Mouse (Mus musculus) forebrain, embryonic 10.5 days (tissue): ENCODE data around the gene Ubac2. TPM values are rescaled to one million over a fixed set of nuclear protein-coding genes. Genes with fewer than 3 reads are reported as not detected.
"Not testable (repeated sequence)": the region's sequence is repeated elsewhere in the genome, so short reads cannot be mapped to it uniquely, and the experiment has no call there.

Experiments used
- DNase-seq: peaks from one replicate; pipeline ENCODE4 v3.0.0-alpha.2; 2017; ENCODE audit warnings: low spot score; ENCODE audit errors: extremely low spot score
- H3K27ac ChIP-seq: fragments of 300-500 bp; sonication (generic); 2 replicates; pipeline ENCODE4 v1.5.1; 2016; ENCODE audit warnings: mild to moderate bottlenecking
- H3K27me3 ChIP-seq: fragments of 300-500 bp; sonication (generic); 2 replicates; pipeline ENCODE4 v1.6.1; 2016; ENCODE audit warnings: mild to moderate bottlenecking; ENCODE audit not compliant: poor library complexity, severe bottlenecking
- H3K36me3 ChIP-seq: fragments of 300-500 bp; sonication (generic); replicated peaks from 2 replicates; pipeline ENCODE4 v1.6.1; 2016; ENCODE audit warnings: mild to moderate bottlenecking, moderate library complexity
- H3K4me1 ChIP-seq: fragments of 300-500 bp; sonication (generic); 2 replicates; pipeline ENCODE4 v1.6.1; 2016
- H3K4me3 ChIP-seq: fragments of 300-500 bp; sonication (generic); 2 replicates; pipeline ENCODE4 v1.5.1; 2016; ENCODE audit warnings: mild to moderate bottlenecking, moderate library complexity
- H3K9me3 ChIP-seq: fragments of 300-500 bp; sonication (generic); 2 replicates; pipeline ENCODE4 v1.6.1; 2016; ENCODE audit warnings: mild to moderate bottlenecking, moderate library complexity
- WGBS: fragments of 180-500 bp; shearing (Covaris S2); methylation state at CpG from one replicate; pipeline ENCODE4 v1.1.7; 2016; 5-methylcytosine and 5-hydroxymethylcytosine counted together
- polyA plus RNA-seq: library from polyadenylated mRNA; unstranded; fragments of >200 nt; fragmentation: Nextera tagmentation; extraction: Ambion mirVana; gene quantifications from 2 replicates; pipeline ENCODE4 v1.2.1, GENCODE M21; 2016

The Ubac2 gene
- 80.7 and 83.1 TPM in 2 replicates for polyA plus RNA-seq

DNA sequence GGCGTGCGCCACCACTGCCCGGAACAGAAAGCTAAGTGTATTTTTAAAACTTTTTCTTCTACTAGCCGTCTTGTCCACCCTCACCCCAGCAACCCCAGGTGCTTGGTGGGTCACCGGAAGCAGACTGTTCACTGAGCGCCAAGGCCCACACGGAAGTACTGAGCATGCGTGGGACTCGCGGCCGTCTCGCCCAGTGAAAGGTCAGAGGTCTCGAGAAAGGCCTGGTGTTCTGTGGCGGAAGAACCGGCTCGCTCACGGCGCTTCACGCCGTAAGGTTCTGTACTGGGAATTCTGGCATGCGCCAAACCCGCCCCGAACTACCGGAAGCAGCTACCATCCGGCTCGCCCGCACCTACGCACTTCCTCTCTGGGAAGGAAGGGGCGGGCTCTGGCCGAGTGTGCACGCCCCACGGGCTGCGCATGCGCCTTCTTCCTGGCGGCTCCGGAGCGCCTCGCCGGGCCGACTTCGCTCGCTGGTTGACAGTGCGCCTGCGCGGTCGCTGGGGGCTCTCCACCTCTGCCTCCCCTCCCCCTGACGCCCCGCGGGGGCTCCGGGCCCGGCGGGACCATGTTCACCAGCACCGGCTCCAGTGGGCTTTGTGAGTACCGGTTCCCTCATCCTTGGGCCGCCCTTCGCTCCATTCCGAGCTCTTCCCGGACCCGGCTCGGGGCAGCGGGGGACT lies at the start of gene Ubac2:
Gene Ubac2, plus strand, starts transcription at position 445 of the 683 bp plus-strand sequence.
- DNase-seq = peak; percentile 96
- peak within 1 kb of the TSS; percentile 94 for H3K27ac ChIP-seq
- H3K9me3 ChIP-seq = no peaks in the 10 kb centered on the region
- H3K4me1 ChIP-seq = peaks cover 33% of the 10 kb centered on the region
- no peaks in the 10 kb centered on the region for H3K27me3 ChIP-seq
- peak within 1 kb of the TSS; percentile 94 for H3K4me3 ChIP-seq
- under 1% methylated on average over 61 of the region's 61 CpGs for WGBS
- H3K36me3 ChIP-seq = peaks cover 10% of the 10 kb centered on the region

DNA sequence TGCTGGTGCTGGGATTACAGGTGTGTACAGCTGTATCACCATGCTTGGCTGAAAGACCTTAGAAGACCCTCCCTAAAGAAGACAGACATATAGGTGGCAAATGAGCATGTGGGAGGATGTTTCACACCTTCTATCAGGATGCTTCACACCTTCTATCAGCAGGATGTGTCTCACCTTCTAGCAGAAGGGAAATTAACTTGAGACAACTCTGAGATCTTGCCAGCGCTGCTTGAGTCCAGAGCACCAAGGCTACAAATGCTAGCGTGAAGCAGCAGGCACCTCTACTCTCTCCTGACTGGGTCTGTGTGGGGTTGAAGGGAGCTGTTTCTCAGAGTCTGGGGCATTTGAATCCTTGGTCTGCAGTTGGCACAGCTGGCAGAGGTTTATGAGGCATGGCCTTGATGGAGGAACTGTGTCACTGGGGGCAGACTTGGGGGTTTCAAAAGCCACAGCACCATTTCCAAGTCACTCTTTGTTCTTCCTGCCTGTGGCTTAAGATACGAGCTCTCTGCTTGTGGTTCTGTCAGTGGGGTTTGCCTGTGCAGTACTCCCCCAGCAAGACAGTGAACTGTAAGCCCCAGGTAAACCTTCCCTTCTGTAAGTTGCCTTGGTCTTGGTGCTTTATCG lies 48.5 kb upstream of the Ubac2 start:
- H3K4me3 ChIP-seq = no peak overlapping the region
- H3K9me3 ChIP-seq = peaks cover 9% of the 10 kb centered on the region; the same call in 1 of the 2 replicates
- H3K27me3 ChIP-seq = no peaks in the 10 kb centered on the region
- 92% methylated on average over 4 of the region's 4 CpGs for WGBS
- H3K27ac ChIP-seq = no peak overlapping the region
- H3K4me1 ChIP-seq = 0 out of 2 replicates have a peak, but pooled peaks cover under 1% of the 10 kb centered on the region
- no peaks in the 10 kb centered on the region for H3K36me3 ChIP-seq
- no peak for DNase-seq

DNA sequence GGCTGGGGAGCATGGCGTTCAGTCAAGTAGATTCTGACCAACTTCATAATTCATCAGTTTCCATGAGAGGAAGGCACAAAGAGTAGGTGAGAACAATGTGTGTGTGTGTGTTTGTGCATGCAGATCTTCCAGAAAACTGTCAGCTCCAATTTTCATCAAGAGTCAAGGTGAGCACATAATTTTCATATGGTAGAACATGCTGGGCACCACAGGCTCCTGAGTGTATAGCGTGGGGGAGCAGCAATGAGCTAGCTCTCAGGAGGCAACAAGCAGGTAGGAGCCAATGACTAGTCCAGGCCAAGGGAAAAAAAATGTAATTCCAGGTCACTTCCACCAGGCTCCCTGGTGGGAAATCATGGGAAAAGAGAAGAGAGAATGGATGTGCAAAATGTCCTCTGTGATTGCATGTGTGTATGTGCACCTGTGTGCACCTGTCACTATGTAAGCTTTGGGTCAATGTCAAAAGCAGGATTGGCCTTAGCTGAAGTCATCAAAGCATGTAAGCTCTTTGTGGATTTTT lies 45.4 kb upstream of the Ubac2 start:
- Histone ChIP-seq H3K27ac (no peak overlapping the region), H3K4me3 (no peak overlapping the region), H3K4me1 (no peaks in the 10 kb centered on the region), H3K9me3 (peaks cover 26% of the 10 kb centered on the region), H3K36me3 (no peaks in the 10 kb centered on the region), H3K27me3 (no peaks in the 10 kb centered on the region)
- 95% methylated on average over 2 of the region's 2 CpGs for WGBS
- no peak for DNase-seq

DNA sequence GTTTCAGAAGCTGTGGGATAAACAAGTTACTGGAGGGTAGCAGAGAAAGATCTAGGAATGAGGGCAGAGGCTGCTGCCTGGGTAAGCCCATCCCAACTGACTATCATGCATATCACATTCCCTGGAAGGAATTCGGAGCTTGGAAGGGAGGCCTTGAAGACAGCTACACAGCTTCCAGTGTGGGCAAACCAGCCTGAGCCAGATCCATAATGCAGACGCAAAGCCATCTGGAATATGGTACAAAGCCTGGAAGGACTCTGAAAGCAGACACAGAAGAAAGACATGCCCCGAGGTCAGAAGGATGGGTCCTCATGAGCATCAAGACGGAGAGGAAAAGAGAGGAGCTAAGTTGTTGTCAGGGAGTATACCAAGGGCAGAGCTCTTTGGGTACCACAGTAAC lies 40.3 kb upstream of the Ubac2 start:
- Histone ChIP-seq H3K27ac (no peak overlapping the region), H3K4me3 (no peak overlapping the region), H3K27me3 (no peaks in the 10 kb centered on the region), H3K4me1 (no peaks in the 10 kb centered on the region), H3K9me3 (peaks cover 44% of the 10 kb centered on the region), H3K36me3 (no peaks in the 10 kb centered on the region)
- WGBS = 86% methylated on average over 4 of the region's 4 CpGs
- DNase-seq = no peak

GRCm38 (mm10) chr14:121840217-121840616 lies 38.2 kb upstream of the Ubac2 start:
- Histone ChIP-seq H3K4me3 (no peak overlapping the region), H3K27me3 (no peaks in the 10 kb centered on the region), H3K36me3 (no peaks in the 10 kb centered on the region), H3K9me3 (peaks cover 39% of the 10 kb centered on the region), H3K27ac (no peak overlapping the region), H3K4me1 (peaks cover 4% of the 10 kb centered on the region)
- WGBS = 91% methylated on average over 8 of the region's 8 CpGs
- no peak for DNase-seq

- Histone ChIP-seq H3K4me3 (no peak overlapping the region), H3K27me3 (no peaks in the 10 kb centered on the region), H3K4me1 (peaks cover 4% of the 10 kb centered on the region), H3K27ac (no peak overlapping the region), H3K9me3 (peaks cover 11% of the 10 kb centered on the region; the same call in 1 of the 2 replicates), H3K36me3 (no peaks in the 10 kb centered on the region)
- no peak for DNase-seq
- 70% methylated on average over 8 of the region's 8 CpGs for WGBS
These were observed 33.9 kb upstream of the Ubac2 start for GRCm38 (mm10) chr14:121844486-121844885.

GRCm38 (mm10) chr14:121851231-121851630 lies 27.2 kb upstream of the Ubac2 start:
- Histone ChIP-seq H3K9me3 (0 out of 2 replicates have a peak, but pooled peaks cover 4% of the 10 kb centered on the region), H3K4me3 (no peak overlapping the region), H3K4me1 (no peaks in the 10 kb centered on the region), H3K36me3 (no peaks in the 10 kb centered on the region), H3K27me3 (no peaks in the 10 kb centered on the region), H3K27ac (no peak overlapping the region)
- no peak for DNase-seq
- 93% methylated on average over 1 of the region's 1 CpGs for WGBS

DNA sequence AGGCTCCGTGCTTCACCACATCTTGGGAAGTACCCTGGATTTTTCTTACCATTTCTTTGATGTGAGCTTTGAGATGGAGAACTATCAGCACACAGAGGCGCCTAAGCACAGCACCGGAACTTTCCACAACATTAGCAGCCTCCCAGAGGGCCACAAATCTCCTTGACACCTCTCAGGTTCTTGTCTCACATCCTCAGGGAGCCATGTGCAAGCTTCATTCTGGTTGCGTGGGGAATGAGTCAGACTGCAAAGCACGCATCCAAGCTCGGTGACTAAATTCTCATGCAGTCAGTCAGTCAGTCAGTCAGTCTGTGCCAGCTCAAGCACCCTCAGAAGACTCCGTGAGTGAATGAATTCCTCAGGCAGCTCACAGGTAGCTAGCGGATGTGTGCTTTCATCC lies 25.9 kb upstream of the Ubac2 start:
- H3K36me3 ChIP-seq = no peaks in the 10 kb centered on the region
- 90% methylated on average over 8 of the region's 8 CpGs for WGBS
- no peak overlapping the region for H3K4me3 ChIP-seq
- 0 out of 2 replicates have a peak, but pooled peaks cover 4% of the 10 kb centered on the region for H3K9me3 ChIP-seq
- H3K27ac ChIP-seq = no peak overlapping the region
- H3K4me1 ChIP-seq = no peaks in the 10 kb centered on the region
- H3K27me3 ChIP-seq = no peaks in the 10 kb centered on the region
- no peak for DNase-seq

- H3K27me3 ChIP-seq, H3K27ac ChIP-seq, H3K36me3 ChIP-seq, H3K9me3 ChIP-seq, H3K4me3 ChIP-seq, H3K4me1 ChIP-seq: not testable (repeated sequence)
- DNase-seq = peak; percentile 58
- WGBS = 7% methylated on average over 2 of the region's 2 CpGs
These were observed 13.3 kb upstream of the Ubac2 start for GRCm38 (mm10) chr14:121865162-121865561.

DNA sequence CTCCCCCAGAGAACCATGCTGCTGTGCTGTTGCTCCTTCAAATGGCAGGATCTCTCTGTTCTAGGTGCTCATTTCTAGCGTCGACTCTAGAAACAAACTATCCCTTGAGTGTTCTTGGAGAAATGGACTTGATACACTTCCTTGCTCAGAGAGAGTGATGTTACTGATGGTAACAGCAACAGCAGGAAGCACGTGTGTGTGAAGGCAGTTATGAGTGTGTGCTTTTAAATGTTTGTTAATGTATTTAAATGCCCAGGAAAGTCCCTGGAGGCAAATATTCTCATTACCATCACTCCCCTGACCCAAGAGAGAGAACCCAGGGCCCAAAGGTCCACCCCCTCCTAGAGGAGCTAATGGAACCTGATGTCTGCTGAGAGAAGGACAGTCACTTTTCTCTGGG lies 11.8 kb upstream of the Ubac2 start:
- 71% methylated on average over 3 of the region's 3 CpGs for WGBS
- no peaks in the 10 kb centered on the region for H3K27me3 ChIP-seq
- no peak for DNase-seq
- H3K36me3 ChIP-seq = no peaks in the 10 kb centered on the region
- H3K9me3 ChIP-seq = no peaks in the 10 kb centered on the region
- no peak overlapping the region for H3K4me3 ChIP-seq
- no peaks in the 10 kb centered on the region for H3K4me1 ChIP-seq
- H3K27ac ChIP-seq = no peak overlapping the region

- Histone ChIP-seq H3K9me3 (no peaks in the 10 kb centered on the region), H3K4me3 (no peak overlapping the region), H3K4me1 (no peaks in the 10 kb centered on the region), H3K36me3 (no peaks in the 10 kb centered on the region), H3K27me3 (no peaks in the 10 kb centered on the region), H3K27ac (no peak overlapping the region)
- no peak for DNase-seq
- 79% methylated on average over 1 of the region's 1 CpGs for WGBS
These were observed 9.3 kb upstream of the Ubac2 start for GRCm38 (mm10) chr14:121869111-121869510.

DNA sequence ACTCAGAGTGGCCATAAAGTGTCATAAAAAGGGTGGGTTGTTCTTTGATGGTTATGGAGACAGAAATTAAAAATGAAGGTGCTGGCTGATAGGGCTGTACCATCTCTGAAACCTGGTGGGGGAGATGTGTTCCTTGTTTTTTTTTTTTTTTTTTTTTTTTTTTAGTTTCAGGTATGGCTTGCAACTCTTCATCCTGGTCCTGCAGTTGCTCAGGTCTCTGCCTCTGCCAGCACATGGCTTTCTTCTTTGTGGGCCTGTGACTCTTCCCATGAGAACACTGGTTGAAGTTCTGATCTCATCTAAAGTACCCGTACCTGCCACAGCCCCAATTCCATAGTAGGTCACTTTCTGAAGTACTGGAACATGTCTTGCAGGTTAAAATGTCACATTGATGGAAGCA lies 5.7 kb upstream of the Ubac2 start:
- peaks cover 4% of the 10 kb centered on the region for H3K4me1 ChIP-seq
- WGBS = 90% methylated on average over 1 of the region's 1 CpGs
- DNase-seq = no peak
- no peaks in the 10 kb centered on the region for H3K36me3 ChIP-seq
- no peak overlapping the region for H3K4me3 ChIP-seq
- H3K9me3 ChIP-seq = no peaks in the 10 kb centered on the region
- H3K27ac ChIP-seq = no peak overlapping the region
- H3K27me3 ChIP-seq = no peaks in the 10 kb centered on the region

GRCm38 (mm10) chr14:121873172-121873571 lies 5.2 kb upstream of the Ubac2 start:
- no peaks in the 10 kb centered on the region for H3K27me3 ChIP-seq
- 78% methylated on average over 2 of the region's 2 CpGs for WGBS
- H3K4me3 ChIP-seq = no peak overlapping the region
- DNase-seq = no peak
- peaks cover 8% of the 10 kb centered on the region for H3K4me1 ChIP-seq
- H3K36me3 ChIP-seq = no peaks in the 10 kb centered on the region
- H3K9me3 ChIP-seq = no peaks in the 10 kb centered on the region
- no peak overlapping the region for H3K27ac ChIP-seq
